Mouse (Mus musculus): ENCODE data around the gene Tbc1d9b. TPM values are rescaled to one million over a fixed set of nuclear protein-coding genes. Genes with fewer than 3 reads are reported as not detected.

Gene Tbc1d9b
- polyA plus RNA-seq, 1 experiment from 2014 or later, result 47.9 TPM

- Histone ChIP-seq H3K4me2 (ENCODE audit: low read depth, low read length) (no peak overlapping the region), H3K27ac (ENCODE audit: low read length) (no peak overlapping the region), H3K4me1 (replicated peaks; ENCODE audit: control insufficient read depth, insufficient read depth, low read length) (peaks cover 5% of the 10 kb centered on the region; the same call in 1 of the 2 replicates), H3K4me3 (ENCODE audit: low read length) (no peak overlapping the region), H3K9me3 (ENCODE audit: control insufficient read depth, low read length) (no peaks in the 10 kb centered on the region), H3K9ac (ENCODE audit: low read length) (no peak overlapping the region), H3K27me3 (ENCODE audit: control insufficient read depth, insufficient read depth, low read depth, low read length) (no peaks in the 10 kb centered on the region), H3K36me3 (ENCODE audit: control insufficient read depth, insufficient read depth, low read length) (peaks cover 40% of the 10 kb centered on the region)
- 82% methylated on average over 3 of the region's 5 CpGs for WGBS
- ATAC-seq (ENCODE audit: low read depth), result no peak
Observed at GRCm38 (mm10) chr11:50198219-50198846, 67.1 kb downstream of the Tbc1d9b start.

DNA sequence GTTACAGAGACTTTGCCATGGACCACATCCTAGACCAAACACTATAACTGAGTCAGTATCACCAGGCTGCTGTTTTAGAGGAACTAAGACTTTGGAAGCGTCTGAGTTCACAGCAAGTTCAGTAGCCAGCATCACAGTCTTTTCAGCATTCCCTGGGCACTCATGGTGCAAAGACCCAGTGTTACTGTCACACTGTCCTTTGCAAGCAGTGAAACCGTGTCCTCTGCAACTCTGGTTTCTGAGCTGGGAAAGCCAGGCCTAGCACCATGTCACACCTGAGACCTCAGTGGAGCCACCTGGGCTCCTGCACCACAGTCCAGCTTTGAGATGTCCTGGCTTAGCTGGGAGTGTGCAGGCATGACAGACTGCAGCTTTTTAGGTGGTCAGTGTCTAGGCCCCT lies 67.7 kb downstream of the Tbc1d9b start:
- Histone ChIP-seq H3K27me3 (ENCODE audit: control insufficient read depth, insufficient read depth, low read depth, low read length) (no peaks in the 10 kb centered on the region), H3K4me3 (ENCODE audit: low read length) (no peak overlapping the region), H3K36me3 (ENCODE audit: control insufficient read depth, insufficient read depth, low read length) (peaks cover 43% of the 10 kb centered on the region), H3K9me3 (ENCODE audit: control insufficient read depth, low read length) (no peaks in the 10 kb centered on the region), H3K4me2 (ENCODE audit: low read depth, low read length) (no peak overlapping the region), H3K4me1 (replicated peaks; ENCODE audit: control insufficient read depth, insufficient read depth, low read length) (peaks cover 5% of the 10 kb centered on the region; the same call in 1 of the 2 replicates), H3K27ac (ENCODE audit: low read length) (no peak overlapping the region), H3K9ac (ENCODE audit: low read length) (no peak overlapping the region)
- ATAC-seq (ENCODE audit: low read depth), result no peak
- WGBS, result 90% methylated on average over 2 of the region's 2 CpGs

DNA sequence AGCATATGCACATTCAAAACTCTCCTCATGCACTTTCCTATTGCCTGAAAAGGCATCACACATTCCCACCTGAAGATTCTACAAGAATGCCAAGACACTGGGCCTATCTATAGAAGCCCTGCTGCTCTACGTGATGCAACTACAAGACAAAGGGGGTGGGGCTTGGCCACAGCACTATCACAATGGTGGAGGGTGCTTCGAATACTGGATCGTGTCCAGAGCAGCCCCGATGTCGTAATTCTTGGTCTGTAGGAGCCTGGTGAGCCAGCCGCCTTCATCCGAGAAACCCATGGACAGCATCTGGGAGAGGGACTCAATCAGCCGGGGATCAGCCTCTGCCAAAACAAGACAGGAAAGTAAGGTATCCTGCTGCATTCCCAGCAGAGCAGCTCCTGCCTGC lies 69.4 kb downstream of the Tbc1d9b start:
- ATAC-seq (ENCODE audit: low read depth), result peak; percentile 85
- Histone ChIP-seq H3K27ac (ENCODE audit: low read length) (peak overlapping the region; percentile 71), H3K4me1 (replicated peaks; ENCODE audit: control insufficient read depth, insufficient read depth, low read length) (peaks cover 5% of the 10 kb centered on the region; the same call in 1 of the 2 replicates), H3K9me3 (ENCODE audit: control insufficient read depth, low read length) (no peaks in the 10 kb centered on the region), H3K27me3 (ENCODE audit: control insufficient read depth, insufficient read depth, low read depth, low read length) (no peaks in the 10 kb centered on the region), H3K9ac (ENCODE audit: low read length) (no peak overlapping the region), H3K4me3 (ENCODE audit: low read length) (no peak overlapping the region), H3K4me2 (ENCODE audit: low read depth, low read length) (no peak overlapping the region), H3K36me3 (ENCODE audit: control insufficient read depth, insufficient read depth, low read length) (peaks cover 59% of the 10 kb centered on the region)
- WGBS, result 58% methylated on average over 8 of the region's 8 CpGs

DNA sequence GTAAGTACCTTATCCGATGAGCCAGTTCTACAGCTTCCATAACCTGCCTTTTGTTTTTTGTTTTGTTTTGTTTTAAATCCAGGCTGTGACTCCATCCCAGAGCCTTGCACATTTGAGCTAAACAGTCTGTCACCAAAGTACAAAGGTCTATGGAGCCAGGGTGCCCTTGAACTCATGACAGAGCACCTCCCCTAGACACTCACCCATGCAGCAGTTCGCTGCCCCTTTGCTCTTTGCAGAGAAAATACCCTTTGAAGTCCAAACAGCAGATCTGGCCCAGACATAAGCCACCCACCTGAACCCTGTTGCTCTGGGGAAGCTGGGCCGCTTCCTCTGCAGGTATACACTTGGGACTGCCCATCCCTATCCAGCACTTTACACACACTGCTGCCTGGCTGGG lies 70.4 kb downstream of the Tbc1d9b start:
- 87% methylated on average over 3 of the region's 3 CpGs for WGBS
- Histone ChIP-seq H3K9me3 (ENCODE audit: control insufficient read depth, low read length) (no peaks in the 10 kb centered on the region), H3K27ac (ENCODE audit: low read length) (0 out of 2 replicates have a peak overlapping the region, but pooled peaks have one; percentile 71), H3K9ac (ENCODE audit: low read length) (no peak overlapping the region), H3K4me2 (ENCODE audit: low read depth, low read length) (no peak overlapping the region), H3K4me3 (ENCODE audit: low read length) (no peak overlapping the region), H3K36me3 (ENCODE audit: control insufficient read depth, insufficient read depth, low read length) (peaks cover 68% of the 10 kb centered on the region), H3K27me3 (ENCODE audit: control insufficient read depth, insufficient read depth, low read depth, low read length) (no peaks in the 10 kb centered on the region), H3K4me1 (replicated peaks; ENCODE audit: control insufficient read depth, insufficient read depth, low read length) (peaks cover 5% of the 10 kb centered on the region; the same call in 1 of the 2 replicates)
- no peak for ATAC-seq (ENCODE audit: low read depth)

DNA sequence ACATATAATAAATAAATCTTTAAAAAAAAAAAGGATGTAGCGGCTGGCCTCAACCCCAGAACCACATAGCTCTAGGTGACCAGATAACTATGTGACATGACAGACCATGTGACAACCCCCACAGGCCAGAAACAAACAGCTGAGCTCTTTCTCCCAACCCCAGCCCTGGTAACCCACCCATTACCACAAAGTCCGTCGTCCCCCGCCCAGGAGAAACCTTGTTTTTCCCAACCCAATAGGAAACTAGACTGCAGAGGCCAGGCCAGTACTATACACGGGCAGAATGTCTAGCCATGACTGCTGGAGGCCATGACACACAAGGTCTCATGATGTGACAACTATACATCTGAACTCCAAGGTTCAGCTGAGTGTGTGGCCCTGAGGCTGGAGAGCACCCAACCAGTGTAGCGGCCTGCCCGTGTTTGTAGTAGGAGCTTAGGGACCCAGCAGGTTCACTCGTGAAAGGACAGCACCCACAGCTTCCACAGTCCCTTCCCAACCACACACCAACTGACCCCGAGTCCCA lies 72.2 kb downstream of the Tbc1d9b start:
- Histone ChIP-seq H3K4me3 (ENCODE audit: low read length) (no peak overlapping the region), H3K27ac (ENCODE audit: low read length) (no peak overlapping the region)
- WGBS, result 86% methylated on average over 9 of the region's 9 CpGs

GRCm38 (mm10) chr11:50205434-50205833 lies 74.2 kb downstream of the Tbc1d9b start:
- Histone ChIP-seq H3K9ac (ENCODE audit: low read length) (no peak overlapping the region), H3K4me2 (ENCODE audit: low read depth, low read length) (no peak overlapping the region), H3K27ac (ENCODE audit: low read length) (no peak overlapping the region), H3K9me3 (ENCODE audit: control insufficient read depth, low read length) (no peaks in the 10 kb centered on the region), H3K4me1 (replicated peaks; ENCODE audit: control insufficient read depth, insufficient read depth, low read length) (peaks cover 8% of the 10 kb centered on the region), H3K4me3 (ENCODE audit: low read length) (no peak overlapping the region), H3K36me3 (ENCODE audit: control insufficient read depth, insufficient read depth, low read length) (peaks cover 64% of the 10 kb centered on the region), H3K27me3 (ENCODE audit: control insufficient read depth, insufficient read depth, low read depth, low read length) (no peaks in the 10 kb centered on the region)
- WGBS, result 93% methylated on average over 3 of the region's 3 CpGs
- no peak for ATAC-seq (ENCODE audit: low read depth)

More for the DNA sequence above, 72.2 kb downstream of the Tbc1d9b start:
- H3K36me3 ChIP-seq (ENCODE audit: control insufficient read depth, insufficient read depth, low read length), result peaks cover 80% of the 10 kb centered on the region
- peaks cover 5% of the 10 kb centered on the region; the same call in 1 of the 2 replicates for H3K4me1 ChIP-seq (replicated peaks; ENCODE audit: control insufficient read depth, insufficient read depth, low read length)
- no peaks in the 10 kb centered on the region for H3K9me3 ChIP-seq (ENCODE audit: control insufficient read depth, low read length)
- H3K9ac ChIP-seq (ENCODE audit: low read length), result no peak overlapping the region
- ATAC-seq (ENCODE audit: low read depth), result no peak
- no peaks in the 10 kb centered on the region for H3K27me3 ChIP-seq (ENCODE audit: control insufficient read depth, insufficient read depth, low read depth, low read length)
- H3K4me2 ChIP-seq (ENCODE audit: low read depth, low read length), result no peak overlapping the region

GRCm38 (mm10) chr11:50206037-50206436 lies 74.8 kb downstream of the Tbc1d9b start:
- Histone ChIP-seq H3K4me2 (ENCODE audit: low read depth, low read length) (no peak overlapping the region), H3K4me3 (ENCODE audit: low read length) (no peak overlapping the region), H3K9me3 (ENCODE audit: control insufficient read depth, low read length) (no peaks in the 10 kb centered on the region), H3K36me3 (ENCODE audit: control insufficient read depth, insufficient read depth, low read length) (peaks cover 58% of the 10 kb centered on the region), H3K27ac (ENCODE audit: low read length) (no peak overlapping the region), H3K27me3 (ENCODE audit: control insufficient read depth, insufficient read depth, low read depth, low read length) (no peaks in the 10 kb centered on the region), H3K9ac (ENCODE audit: low read length) (no peak overlapping the region), H3K4me1 (replicated peaks; ENCODE audit: control insufficient read depth, insufficient read depth, low read length) (peaks cover 7% of the 10 kb centered on the region)
- no peak for ATAC-seq (ENCODE audit: low read depth)
- 73% methylated on average over 2 of the region's 2 CpGs for WGBS

GRCm38 (mm10) chr11:50207344-50207743 lies 76.1 kb downstream of the Tbc1d9b start:
- Histone ChIP-seq H3K9me3 (ENCODE audit: control insufficient read depth, low read length) (no peaks in the 10 kb centered on the region), H3K4me1 (replicated peaks; ENCODE audit: control insufficient read depth, insufficient read depth, low read length) (peaks cover 8% of the 10 kb centered on the region), H3K9ac (ENCODE audit: low read length) (no peak overlapping the region), H3K36me3 (ENCODE audit: control insufficient read depth, insufficient read depth, low read length) (peaks cover 46% of the 10 kb centered on the region), H3K27ac (ENCODE audit: low read length) (no peak overlapping the region), H3K4me3 (ENCODE audit: low read length) (no peak overlapping the region), H3K4me2 (ENCODE audit: low read depth, low read length) (no peak overlapping the region), H3K27me3 (ENCODE audit: control insufficient read depth, insufficient read depth, low read depth, low read length) (no peaks in the 10 kb centered on the region)
- ATAC-seq (ENCODE audit: low read depth), result no peak
- 96% methylated on average over 14 of the region's 14 CpGs for WGBS

DNA sequence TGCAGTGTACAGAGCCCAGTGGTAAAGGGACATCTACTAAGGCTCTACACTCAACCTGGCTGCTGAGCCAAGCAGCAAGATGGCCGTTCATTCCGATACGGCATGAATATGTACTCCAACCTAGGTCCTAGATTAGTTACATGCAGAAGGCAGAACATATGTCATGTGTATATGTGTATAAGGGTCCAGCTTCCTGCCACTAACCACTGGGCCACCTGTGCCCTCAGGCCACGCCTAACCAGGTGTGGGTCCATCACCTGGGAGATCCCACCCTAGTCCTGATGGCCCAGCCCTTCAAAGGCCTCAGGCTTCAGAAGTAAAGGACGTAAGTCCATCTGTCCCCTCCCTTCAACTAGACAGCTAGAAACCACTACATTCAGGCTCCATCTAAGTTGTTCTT lies 76.8 kb downstream of the Tbc1d9b start:
- peaks cover 8% of the 10 kb centered on the region for H3K4me1 ChIP-seq (replicated peaks; ENCODE audit: control insufficient read depth, insufficient read depth, low read length)
- H3K27me3 ChIP-seq (ENCODE audit: control insufficient read depth, insufficient read depth, low read depth, low read length), result no peaks in the 10 kb centered on the region
- H3K9me3 ChIP-seq (ENCODE audit: control insufficient read depth, low read length), result no peaks in the 10 kb centered on the region
- WGBS, result 92% methylated on average over 5 of the region's 5 CpGs
- no peak overlapping the region for H3K4me3 ChIP-seq (ENCODE audit: low read length)
- H3K27ac ChIP-seq (ENCODE audit: low read length), result no peak overlapping the region
- no peak overlapping the region for H3K4me2 ChIP-seq (ENCODE audit: low read depth, low read length)
- no peak overlapping the region for H3K9ac ChIP-seq (ENCODE audit: low read length)
- ATAC-seq (ENCODE audit: low read depth), result no peak
- H3K36me3 ChIP-seq (ENCODE audit: control insufficient read depth, insufficient read depth, low read length), result peaks cover 43% of the 10 kb centered on the region
